Mouse (Mus musculus): ENCODE data around the gene Rsph14.
"Not testable (repeated sequence)": the region's sequence is repeated elsewhere in the genome, so short reads cannot be mapped to it uniquely, and the experiment has no call there.

Gene Rsph14

GRCm38 (mm10) chr10:75053655-75054054, 21.3 kb upstream of the Rsph14 start:
- DNase-seq (ENCODE audit: low spot score): no peak

GRCm38 (mm10) chr10:75052902-75053301, 20.5 kb upstream of the Rsph14 start:
- no peak for DNase-seq (ENCODE audit: low spot score)

GRCm38 (mm10) chr10:75051364-75052074, 19.1 kb upstream of the Rsph14 start:
- DNase-seq (ENCODE audit: low spot score): no peak

GRCm38 (mm10) chr10:75048711-75049110, 16.3 kb upstream of the Rsph14 start:
- no peak for DNase-seq (ENCODE audit: low spot score)

GRCm38 (mm10) chr10:75045831-75046230, 13.4 kb upstream of the Rsph14 start:
- DNase-seq (ENCODE audit: low spot score): no peak

GRCm38 (mm10) chr10:75044459-75044858, 12.1 kb upstream of the Rsph14 start:
- no peak for DNase-seq (ENCODE audit: low spot score)

- not testable (repeated sequence) for DNase-seq (ENCODE audit: low spot score)
Observed at GRCm38 (mm10) chr10:75042060-75042459, 9.7 kb upstream of the Rsph14 start.

GRCm38 (mm10) chr10:75036883-75037379, 4.5 kb upstream of the Rsph14 start, which contains the start of gene Rab36:
Gene Rab36, plus strand, starts transcription at chr10:75037058.
- DNase-seq (ENCODE audit: low spot score): peak; percentile 98

GRCm38 (mm10) chr10:75031345-75032114, 856 bp downstream of the Rsph14 start:
- DNase-seq (ENCODE audit: low spot score): no peak

GRCm38 (mm10) chr10:75030234-75030633, 2.2 kb downstream of the Rsph14 start:
- DNase-seq (ENCODE audit: low spot score): no peak

GRCm38 (mm10) chr10:75029677-75030076, 2.7 kb downstream of the Rsph14 start:
- DNase-seq (ENCODE audit: low spot score): no peak

GRCm38 (mm10) chr10:75028743-75029142, 3.6 kb downstream of the Rsph14 start:
- no peak for DNase-seq (ENCODE audit: low spot score)

GRCm38 (mm10) chr10:75026491-75026890, 5.9 kb downstream of the Rsph14 start:
- no peak for DNase-seq (ENCODE audit: low spot score)

- peak; percentile 25 for DNase-seq (ENCODE audit: low spot score)
Observed at GRCm38 (mm10) chr10:75021138-75021537, 11.2 kb downstream of the Rsph14 start.

GRCm38 (mm10) chr10:75020271-75020670, 12.1 kb downstream of the Rsph14 start:
- DNase-seq (ENCODE audit: low spot score): no peak

GRCm38 (mm10) chr10:75016481-75016880, 15.9 kb downstream of the Rsph14 start:
- DNase-seq (ENCODE audit: low spot score): no peak

GRCm38 (mm10) chr10:75015465-75015864, 16.9 kb downstream of the Rsph14 start:
- no peak for DNase-seq (ENCODE audit: low spot score)

- no peak for DNase-seq (ENCODE audit: low spot score)
Observed at GRCm38 (mm10) chr10:75010704-75011103, 21.7 kb downstream of the Rsph14 start.

- DNase-seq (ENCODE audit: low spot score): no peak
Observed at GRCm38 (mm10) chr10:75006889-75007662, 25.3 kb downstream of the Rsph14 start.

GRCm38 (mm10) chr10:75004067-75004466, 28.3 kb downstream of the Rsph14 start:
- DNase-seq (ENCODE audit: low spot score): no peak

GRCm38 (mm10) chr10:75001391-75001790, 31.0 kb downstream of the Rsph14 start:
- DNase-seq (ENCODE audit: low spot score): no peak

GRCm38 (mm10) chr10:74995377-74995776, 37.0 kb downstream of the Rsph14 start:
- no peak for DNase-seq (ENCODE audit: low spot score)

All from yolk sac, embryonic 10.5 days (tissue).